Mouse (Mus musculus) spleen, adult 2 months (tissue): ENCODE measurements around the gene Dock9. TPM values are rescaled to one million over a fixed set of nuclear protein-coding genes. Genes with fewer than 3 reads are reported as not detected.

Source experiments
- DNase-seq, 2 experiments: peaks; one replicate each; pipeline versions ENCODE4 v3.0.0 to v3.0.0-alpha.2; 2012 to 2021; ENCODE audit warnings: low spot score in 2 of 2, low read depth in 1 of 2
- H3K27ac ChIP-seq: fragments of 200-500 bp; 2 replicates; pipeline ENCODE4 v1.5.1; 2012; ENCODE audit warnings: low read length, inconsistent platforms; ENCODE audit not compliant: insufficient read depth
- H3K27me3 ChIP-seq: fragments of 200-500 bp; 2 replicates; pipeline ENCODE4 v1.6.1; 2012; ENCODE audit warnings: mild to moderate bottlenecking, moderate library complexity, low read length, inconsistent platforms; ENCODE audit not compliant: control insufficient read depth, insufficient read depth
- H3K36me3 ChIP-seq: fragments of 200-500 bp; 2 replicates; pipeline ENCODE4 v1.6.1; 2012; ENCODE audit warnings: mild to moderate bottlenecking, low read length, inconsistent platforms; ENCODE audit not compliant: control insufficient read depth, insufficient read depth
- H3K4me1 ChIP-seq: fragments of 200-500 bp; 2 replicates; pipeline ENCODE4 v1.6.1; 2011; ENCODE audit warnings: inconsistent platforms; ENCODE audit not compliant: control insufficient read depth, insufficient read depth, insufficient read length
- H3K4me3 ChIP-seq: fragments of 200-500 bp; 2 replicates; pipeline ENCODE4 v1.5.1; 2011; ENCODE audit warnings: mild to moderate bottlenecking, inconsistent platforms; ENCODE audit not compliant: insufficient read depth, insufficient read length; ENCODE audit errors: extremely low read depth
- CTCF ChIP-seq: fragments of 200-500 bp; IDR thresholded peaks from 2 replicates; pipeline ENCODE4 v1.5.1; 2011; ENCODE audit warnings: mild to moderate bottlenecking, inconsistent platforms; ENCODE audit not compliant: insufficient read depth, insufficient read length, insufficient replicate concordance; ENCODE audit errors: extremely low read depth
- POLR2A ChIP-seq: fragments of 200-500 bp; IDR thresholded peaks from 2 replicates; pipeline ENCODE4 v1.6.1; 2011; ENCODE audit warnings: low read depth, low read length, inconsistent platforms
- WGBS: fragments of 180-500 bp; shearing (Covaris S2); methylation state at CpG from one replicate; pipeline ENCODE4 v1.1.7; 2018; 5-methylcytosine and 5-hydroxymethylcytosine counted together
- polyA plus RNA-seq: library from polyadenylated mRNA; depleted of rRNA; stranded (reverse); fragments of >200 nt; gene quantifications from 2 replicates; pipeline ENCODE4 v1.2.3, GENCODE M21; 2012

Dock9 gene
- polyA plus RNA-seq, 1 experiment, result 7.8 TPM

GRCm38 (mm10) chr14:121678445-121678844, 119.2 kb downstream of the Dock9 start:
- no peaks in the 10 kb centered on the region for H3K36me3 ChIP-seq
- no peak overlapping the region for H3K4me3 ChIP-seq
- H3K4me1 ChIP-seq, result no peaks in the 10 kb centered on the region
- TF ChIP-seq POLR2A, result no peak
- no peaks in the 10 kb centered on the region for H3K27me3 ChIP-seq
- DNase-seq, result no peak
- 60% methylated on average over 10 of the region's 10 CpGs for WGBS
- H3K27ac ChIP-seq, result no peak overlapping the region

DNA sequence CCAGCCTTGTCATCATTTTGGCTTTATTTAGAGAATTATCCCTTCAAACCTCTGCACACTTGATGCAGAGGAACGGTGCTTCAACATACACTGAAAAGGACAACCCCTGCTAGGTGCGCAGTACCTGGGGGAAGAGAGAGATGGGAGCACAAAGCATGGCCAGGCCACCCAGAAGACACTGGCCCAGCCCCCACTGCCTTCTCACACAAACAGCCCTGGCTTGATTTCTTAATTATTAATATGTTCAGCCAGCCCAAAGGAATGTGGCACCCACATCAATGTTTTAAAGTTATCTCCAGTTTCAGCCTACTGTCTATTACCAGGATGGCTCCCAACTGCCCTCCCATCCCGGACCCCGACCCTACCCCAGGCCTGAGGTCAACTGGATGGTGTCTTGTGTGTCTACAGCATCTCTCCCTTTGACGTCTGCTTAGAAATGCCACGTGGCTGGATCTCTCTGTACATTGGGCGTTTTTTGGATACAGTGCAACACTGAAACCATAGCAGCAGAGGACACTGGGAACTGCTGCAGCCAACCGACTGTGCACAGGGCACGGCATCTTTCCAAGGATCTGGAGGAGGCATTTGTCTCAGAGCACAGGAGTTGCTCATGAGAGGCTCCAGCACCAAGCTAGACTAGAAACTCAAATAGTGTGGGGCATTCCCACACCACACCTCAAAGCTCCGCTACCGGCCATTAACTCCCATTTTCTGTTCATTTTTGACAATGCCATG, 120.9 kb downstream of the Dock9 start:
- no peak overlapping the region for H3K27ac ChIP-seq
- no peaks in the 10 kb centered on the region for H3K27me3 ChIP-seq
- H3K4me3 ChIP-seq, result no peak overlapping the region
- H3K36me3 ChIP-seq, result no peaks in the 10 kb centered on the region
- H3K4me1 ChIP-seq, result no peaks in the 10 kb centered on the region
- WGBS, result 90% methylated on average over 11 of the region's 11 CpGs
- TF ChIP-seq CTCF (no peak), POLR2A (no peak)
- no peak for DNase-seq

- H3K4me1 ChIP-seq, result no peaks in the 10 kb centered on the region
- H3K27me3 ChIP-seq, result no peaks in the 10 kb centered on the region
- no peaks in the 10 kb centered on the region for H3K36me3 ChIP-seq
- TF ChIP-seq POLR2A, result no peak
- no peak for TF ChIP-seq CTCF
- DNase-seq, result no peak
- H3K4me3 ChIP-seq, result no peak overlapping the region
- H3K27ac ChIP-seq, result no peak overlapping the region
These were observed 121.5 kb downstream of the Dock9 start for GRCm38 (mm10) chr14:121676121-121676591.

DNA sequence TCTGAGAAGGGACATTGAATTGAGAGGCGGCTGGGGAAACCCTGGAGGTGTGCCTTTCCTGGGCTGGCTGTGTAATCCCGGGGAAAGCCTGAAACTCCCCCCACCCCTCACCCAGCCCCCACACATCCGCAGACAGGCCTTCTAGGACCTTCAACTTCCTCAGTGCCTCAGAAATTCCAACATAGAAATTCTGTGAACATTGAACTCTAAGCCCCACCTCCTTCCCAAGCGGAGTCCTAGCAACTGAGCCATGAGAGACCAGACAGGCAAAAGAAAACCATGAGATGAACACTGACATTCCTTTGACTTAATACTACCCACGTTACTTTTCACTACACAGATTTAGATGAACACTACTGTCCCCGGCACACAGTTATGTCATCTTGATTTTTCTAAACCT, 122.1 kb downstream of the Dock9 start:
- Histone ChIP-seq H3K27me3 (no peaks in the 10 kb centered on the region), H3K27ac (no peak overlapping the region), H3K4me3 (no peak overlapping the region), H3K36me3 (no peaks in the 10 kb centered on the region), H3K4me1 (no peaks in the 10 kb centered on the region)
- WGBS, result 92% methylated on average over 6 of the region's 6 CpGs
- no peak for TF ChIP-seq POLR2A
- no peak for DNase-seq

DNA sequence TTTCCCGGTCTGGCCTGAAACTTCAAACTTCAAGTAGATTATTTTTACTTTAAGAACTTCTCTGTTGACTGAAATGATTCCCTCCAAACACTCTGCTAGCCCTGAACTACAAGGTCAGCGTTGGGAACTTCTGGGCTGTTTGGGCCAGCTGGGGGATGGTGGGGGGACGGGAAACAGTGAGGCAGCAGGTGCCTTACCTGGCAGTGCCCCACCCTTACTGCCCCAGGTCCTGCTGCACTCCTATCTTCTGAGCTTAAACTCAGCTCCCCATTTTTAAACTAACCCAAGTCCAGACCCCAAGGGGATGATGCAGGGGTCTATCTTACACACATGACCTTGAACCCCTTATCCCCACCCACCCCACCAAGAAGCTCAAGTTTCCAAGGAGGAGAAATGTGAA, 122.5 kb downstream of the Dock9 start:
- TF ChIP-seq POLR2A (no peak), CTCF (no peak)
- 83% methylated on average over 3 of the region's 3 CpGs for WGBS
- Histone ChIP-seq H3K27ac (no peak overlapping the region; the same call in 1 of the 2 replicates), H3K27me3 (no peaks in the 10 kb centered on the region), H3K36me3 (no peaks in the 10 kb centered on the region), H3K4me1 (no peaks in the 10 kb centered on the region), H3K4me3 (no peak overlapping the region)
- DNase-seq, result no peak

- H3K27ac ChIP-seq, result no peak overlapping the region
- no peaks in the 10 kb centered on the region for H3K36me3 ChIP-seq
- DNase-seq, result no peak
- no peaks in the 10 kb centered on the region for H3K27me3 ChIP-seq
- H3K4me3 ChIP-seq, result no peak overlapping the region
- TF ChIP-seq CTCF (no peak), POLR2A (no peak)
- WGBS, result 87% methylated on average over 5 of the region's 5 CpGs
- H3K4me1 ChIP-seq, result no peaks in the 10 kb centered on the region
These were observed 127.6 kb downstream of the Dock9 start for GRCm38 (mm10) chr14:121670016-121670415.

DNA sequence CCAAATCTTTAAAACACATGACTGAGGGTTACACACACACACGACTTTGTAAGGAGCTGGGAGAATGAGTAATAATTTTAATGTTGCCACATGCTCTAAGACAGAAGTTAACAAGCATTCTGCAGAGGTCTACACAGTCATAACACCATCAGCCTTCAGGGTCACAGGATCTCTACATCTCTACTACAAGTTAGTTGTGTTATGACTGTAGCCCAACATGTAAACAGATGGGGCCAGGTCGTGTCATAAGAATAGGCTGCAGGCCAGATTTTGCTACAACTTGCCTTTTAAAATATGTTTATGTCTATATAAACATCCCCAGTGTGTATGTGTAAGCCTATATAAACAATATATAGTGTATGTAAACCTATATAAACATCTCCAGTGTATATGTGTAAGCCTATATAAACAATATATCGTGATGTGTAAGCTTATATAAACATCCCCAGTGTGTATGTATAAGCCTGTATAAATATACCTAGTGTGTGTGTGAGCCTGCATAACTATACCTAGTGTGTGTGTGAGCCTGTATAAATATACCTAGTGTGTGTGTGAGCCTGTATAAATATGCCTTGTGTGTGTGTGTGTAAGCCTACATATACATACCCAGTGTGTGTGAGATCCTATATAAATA, 130.9 kb downstream of the Dock9 start:
- H3K4me3 ChIP-seq, result no peak overlapping the region
- TF ChIP-seq CTCF (no peak), POLR2A (no peak)
- no peaks in the 10 kb centered on the region for H3K36me3 ChIP-seq
- no peaks in the 10 kb centered on the region for H3K27me3 ChIP-seq
- 87% methylated on average over 3 of the region's 3 CpGs for WGBS
- no peak for DNase-seq
- no peaks in the 10 kb centered on the region for H3K4me1 ChIP-seq
- H3K27ac ChIP-seq, result no peak overlapping the region
